Mouse (Mus musculus) lung, embryonic 15.5 days (tissue): ENCODE results near the gene Podnl1. TPM values are rescaled to one million over a fixed set of nuclear protein-coding genes. Genes with fewer than 3 reads are reported as not detected.

Experiments used
- ATAC-seq: fragments of 200-750 bp; cut with Nextera tagmentation; 2 replicates; pipeline ENCODE4 v1.8.0; 2017; ENCODE audit warnings: moderate number of reproducible peaks, borderline replicate concordance; ENCODE audit not compliant: low FRiP score, low TSS enrichment; ENCODE audit errors: extremely low read depth
- H3K27ac ChIP-seq: fragments of 300-500 bp; sonication (generic); 2 replicates; pipeline ENCODE4 v1.5.1; 2015; ENCODE audit warnings: moderate library complexity, mild to moderate bottlenecking, inconsistent platforms
- H3K27me3 ChIP-seq: fragments of 300-500 bp; sonication (generic); 2 replicates; pipeline ENCODE4 v1.6.1; 2015; ENCODE audit warnings: inconsistent platforms
- H3K36me3 ChIP-seq: fragments of 300-500 bp; sonication (generic); 2 replicates; pipeline ENCODE4 v1.6.1; 2015; ENCODE audit warnings: inconsistent platforms
- H3K4me1 ChIP-seq: fragments of 300-500 bp; sonication (generic); 2 replicates; pipeline ENCODE4 v1.6.1; 2015; ENCODE audit warnings: inconsistent platforms
- H3K4me2 ChIP-seq: fragments of 300-500 bp; sonication (generic); 2 replicates; pipeline ENCODE4 v1.6.1; 2015; ENCODE audit warnings: inconsistent platforms, mild to moderate bottlenecking, moderate library complexity
- H3K4me3 ChIP-seq: fragments of 300-500 bp; sonication (generic); 2 replicates; pipeline ENCODE4 v1.5.1; 2015; ENCODE audit warnings: mild to moderate bottlenecking, inconsistent platforms
- H3K9ac ChIP-seq: fragments of 300-500 bp; sonication (generic); 2 replicates; pipeline ENCODE4 v1.6.1; 2015; ENCODE audit warnings: inconsistent platforms
- H3K9me3 ChIP-seq: fragments of 300-500 bp; sonication (generic); 2 replicates; pipeline ENCODE4 v1.6.1; 2016; ENCODE audit warnings: inconsistent platforms
- WGBS: fragments of 180-500 bp; shearing (Covaris S2); methylation state at CpG from one replicate; pipeline ENCODE4 v1.1.7; 2015; 5-methylcytosine and 5-hydroxymethylcytosine counted together
- polyA plus RNA-seq: library from polyadenylated mRNA; unstranded; fragments of >200 nt; fragmentation: Nextera tagmentation; extraction: Ambion mirVana; gene quantifications from 2 replicates; pipeline ENCODE4 v1.2.1, GENCODE M21; 2015

The Podnl1 gene
- 0.16 and 0.36 TPM in 2 replicates for polyA plus RNA-seq

GRCm38 (mm10) chr8:84125656-84126055 lies at the start of gene Podnl1:
Gene Podnl1 (plus strand): TSS chr8:84125989.
- no peak within 1 kb of the TSS for H3K4me2 ChIP-seq
- H3K36me3 ChIP-seq: no peaks in the 10 kb centered on the region
- 44% methylated on average over 9 of the region's 9 CpGs for WGBS
- H3K4me3 ChIP-seq: no peak within 1 kb of the TSS
- peak; percentile 53; the same call in 1 of the 2 replicates for ATAC-seq
- peaks cover 11% of the 10 kb centered on the region for H3K4me1 ChIP-seq
- H3K27me3 ChIP-seq: no peaks in the 10 kb centered on the region
- H3K27ac ChIP-seq: no peak within 1 kb of the TSS
- no peaks in the 10 kb centered on the region for H3K9me3 ChIP-seq
- no peak within 1 kb of the TSS for H3K9ac ChIP-seq

GRCm38 (mm10) chr8:84076412-84076811 lies 49.4 kb upstream of the Podnl1 start:
- Histone ChIP-seq H3K4me3 (no peak overlapping the region), H3K36me3 (peaks cover 21% of the 10 kb centered on the region), H3K9me3 (no peaks in the 10 kb centered on the region), H3K27me3 (no peaks in the 10 kb centered on the region), H3K4me1 (peaks cover 19% of the 10 kb centered on the region; the same call in 1 of the 2 replicates), H3K27ac (no peak overlapping the region), H3K4me2 (no peak overlapping the region), H3K9ac (no peak overlapping the region)
- ATAC-seq: no peak
- WGBS: 85% methylated on average over 1 of the region's 1 CpGs

GRCm38 (mm10) chr8:84076849-84077248 lies 48.9 kb upstream of the Podnl1 start:
- WGBS: 73% methylated on average over 3 of the region's 3 CpGs
- ATAC-seq: no peak
- Histone ChIP-seq H3K27ac (no peak overlapping the region), H3K4me3 (no peak overlapping the region), H3K27me3 (no peaks in the 10 kb centered on the region), H3K36me3 (peaks cover 21% of the 10 kb centered on the region), H3K9me3 (no peaks in the 10 kb centered on the region), H3K4me2 (no peak overlapping the region), H3K4me1 (peaks cover 16% of the 10 kb centered on the region; the same call in 1 of the 2 replicates), H3K9ac (no peak overlapping the region)

GRCm38 (mm10) chr8:84079206-84079605 lies 46.6 kb upstream of the Podnl1 start:
- Histone ChIP-seq H3K4me1 (peaks cover 10% of the 10 kb centered on the region; the same call in 1 of the 2 replicates), H3K4me3 (no peak overlapping the region), H3K36me3 (peaks cover 43% of the 10 kb centered on the region), H3K4me2 (no peak overlapping the region), H3K27me3 (no peaks in the 10 kb centered on the region), H3K9ac (no peak overlapping the region), H3K9me3 (no peaks in the 10 kb centered on the region), H3K27ac (no peak overlapping the region)
- ATAC-seq: no peak
- WGBS: 44% methylated on average over 5 of the region's 5 CpGs

- Histone ChIP-seq H3K9me3 (no peaks in the 10 kb centered on the region), H3K27ac (no peak overlapping the region), H3K4me1 (peaks cover 6% of the 10 kb centered on the region; the same call in 1 of the 2 replicates), H3K36me3 (peaks cover 72% of the 10 kb centered on the region), H3K4me2 (no peak overlapping the region), H3K27me3 (no peaks in the 10 kb centered on the region), H3K4me3 (no peak overlapping the region), H3K9ac (no peak overlapping the region)
- WGBS: 27% methylated on average over 8 of the region's 8 CpGs
- ATAC-seq: no peak
Measured at GRCm38 (mm10) chr8:84083829-84084241, 42.0 kb upstream of the Podnl1 start.

- Histone ChIP-seq H3K4me1 (peaks cover under 1% of the 10 kb centered on the region; the same call in 1 of the 2 replicates), H3K4me3 (no peak overlapping the region), H3K27me3 (no peaks in the 10 kb centered on the region), H3K27ac (no peak overlapping the region), H3K9me3 (no peaks in the 10 kb centered on the region), H3K9ac (no peak overlapping the region), H3K4me2 (no peak overlapping the region), H3K36me3 (peaks cover 74% of the 10 kb centered on the region)
- 61% methylated on average over 42 of the region's 42 CpGs for WGBS
- ATAC-seq: no peak
Measured at GRCm38 (mm10) chr8:84084341-84085115, 41.3 kb upstream of the Podnl1 start.

DNA sequence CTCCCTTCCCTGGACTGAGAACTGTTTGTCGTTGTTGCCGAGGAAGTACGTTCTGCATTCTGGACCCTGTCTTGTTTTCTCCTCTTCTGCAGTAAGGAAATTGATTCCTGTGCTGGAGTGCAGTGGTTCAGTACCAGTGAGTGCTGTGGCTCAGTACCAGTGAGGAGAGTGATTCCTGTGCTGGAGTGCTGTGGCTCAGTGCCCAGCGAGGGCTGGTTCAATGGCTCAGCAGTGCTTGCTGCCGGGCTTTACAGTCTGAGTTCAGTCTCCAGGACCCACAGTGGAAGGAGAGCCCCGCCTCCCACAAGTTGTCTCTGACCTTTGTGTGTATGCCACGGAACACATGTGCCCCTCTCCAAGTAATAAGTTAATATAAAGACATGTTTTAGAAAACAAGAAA lies 38.6 kb upstream of the Podnl1 start:
- H3K27ac ChIP-seq: no peak overlapping the region
- no peak overlapping the region for H3K4me3 ChIP-seq
- no peak overlapping the region for H3K9ac ChIP-seq
- no peaks in the 10 kb centered on the region for H3K9me3 ChIP-seq
- no peaks in the 10 kb centered on the region for H3K4me1 ChIP-seq
- H3K27me3 ChIP-seq: no peaks in the 10 kb centered on the region
- ATAC-seq: no peak
- no peak overlapping the region for H3K4me2 ChIP-seq
- WGBS: 82% methylated on average over 7 of the region's 7 CpGs
- H3K36me3 ChIP-seq: peaks cover 73% of the 10 kb centered on the region

DNA sequence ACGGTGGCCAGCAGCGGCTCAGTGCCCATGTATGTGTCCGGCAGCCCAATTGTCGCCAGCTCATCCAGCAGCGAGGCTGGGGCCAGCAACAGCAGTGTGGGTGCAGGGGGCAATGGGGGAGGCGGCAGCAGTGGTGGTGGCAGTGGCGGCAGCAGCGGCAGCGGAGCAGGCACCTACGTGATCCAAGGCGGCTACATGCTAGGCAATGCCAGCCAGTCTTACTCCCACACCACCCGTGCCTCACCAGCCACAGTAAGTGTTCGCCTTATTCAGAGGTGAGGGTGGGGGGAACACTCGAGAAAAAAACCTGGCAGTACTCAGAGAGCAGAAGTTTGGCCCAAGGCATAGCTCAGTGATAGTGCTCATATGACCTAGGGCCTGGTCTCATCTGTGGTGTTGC lies 38.0 kb upstream of the Podnl1 start:
- H3K27me3 ChIP-seq: no peaks in the 10 kb centered on the region
- no peak overlapping the region for H3K4me3 ChIP-seq
- no peaks in the 10 kb centered on the region for H3K9me3 ChIP-seq
- H3K4me2 ChIP-seq: no peak overlapping the region
- H3K4me1 ChIP-seq: no peaks in the 10 kb centered on the region
- no peak overlapping the region for H3K27ac ChIP-seq
- 94% methylated on average over 14 of the region's 14 CpGs for WGBS
- H3K36me3 ChIP-seq: peaks cover 73% of the 10 kb centered on the region
- no peak overlapping the region for H3K9ac ChIP-seq
- ATAC-seq: no peak

DNA sequence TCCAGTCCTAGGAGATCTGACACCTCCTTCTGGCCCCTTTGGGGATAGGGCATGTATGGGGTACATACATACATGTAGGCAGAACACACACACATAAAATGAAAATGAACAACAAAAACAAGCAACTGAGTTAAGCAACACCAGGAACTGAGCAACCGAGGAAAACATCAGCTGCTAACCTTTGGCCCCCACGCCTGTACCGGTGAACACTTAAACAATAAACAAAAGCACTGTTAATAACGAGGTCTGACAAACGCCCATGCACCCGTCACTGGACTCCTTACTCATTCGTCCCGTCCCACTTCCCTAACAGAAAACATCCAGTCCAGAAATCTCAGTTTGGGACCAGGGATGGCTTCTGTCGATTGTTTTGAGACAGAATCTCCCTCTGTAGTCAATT lies 36.5 kb upstream of the Podnl1 start:
- peaks cover 72% of the 10 kb centered on the region for H3K36me3 ChIP-seq
- 70% methylated on average over 9 of the region's 9 CpGs for WGBS
- no peaks in the 10 kb centered on the region for H3K9me3 ChIP-seq
- no peak overlapping the region for H3K4me2 ChIP-seq
- no peaks in the 10 kb centered on the region for H3K4me1 ChIP-seq
- H3K27ac ChIP-seq: no peak overlapping the region
- no peaks in the 10 kb centered on the region for H3K27me3 ChIP-seq
- H3K9ac ChIP-seq: no peak overlapping the region
- ATAC-seq: no peak
- H3K4me3 ChIP-seq: no peak overlapping the region

DNA sequence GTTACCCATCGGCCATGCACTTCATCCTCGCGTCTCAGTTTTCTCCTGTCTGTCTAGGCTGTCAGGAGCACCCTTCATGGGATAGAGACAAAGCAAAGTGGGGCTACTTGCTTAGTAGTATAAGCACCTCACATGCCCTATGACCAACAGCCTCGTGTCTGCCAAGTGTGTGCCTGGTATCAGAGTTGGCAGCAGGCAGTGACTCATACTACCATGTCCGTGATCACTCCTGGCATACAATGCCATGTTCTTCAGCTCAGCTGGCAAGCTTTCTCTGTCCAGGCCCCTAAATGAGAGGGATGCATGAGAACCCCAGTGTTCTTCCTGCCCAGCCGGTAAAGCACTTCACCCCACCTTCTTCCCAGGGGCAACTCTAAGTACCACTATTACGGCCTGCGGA lies 35.2 kb upstream of the Podnl1 start:
- ATAC-seq: no peak
- peaks cover 74% of the 10 kb centered on the region for H3K36me3 ChIP-seq

DNA sequence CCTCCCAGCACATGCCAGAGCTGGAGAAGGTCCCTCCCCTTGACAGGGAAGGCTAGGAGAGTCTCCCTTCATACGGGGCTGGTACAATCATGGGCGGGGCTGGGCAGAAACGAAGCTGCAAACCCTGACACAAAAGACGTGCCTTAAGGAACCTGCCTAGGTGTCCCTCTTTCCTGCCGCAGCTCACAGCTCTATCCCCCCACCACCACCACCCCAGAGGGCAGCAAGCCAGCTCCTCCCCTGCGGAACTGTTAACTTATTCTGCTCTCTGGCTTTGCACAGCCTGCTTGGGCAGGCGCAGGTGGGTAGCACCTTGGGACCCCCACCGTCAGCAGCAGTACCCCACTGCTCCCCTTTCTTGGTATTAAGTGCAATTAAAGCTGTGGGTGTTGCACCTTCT lies 29.7 kb upstream of the Podnl1 start:
- Histone ChIP-seq H3K27me3 (no peaks in the 10 kb centered on the region), H3K9ac (no peak overlapping the region), H3K36me3 (peaks cover 79% of the 10 kb centered on the region), H3K27ac (no peak overlapping the region), H3K4me3 (no peak overlapping the region), H3K4me1 (no peaks in the 10 kb centered on the region), H3K9me3 (no peaks in the 10 kb centered on the region), H3K4me2 (no peak overlapping the region)
- ATAC-seq: no peak
- 66% methylated on average over 8 of the region's 8 CpGs for WGBS

More for the DNA sequence above, 35.2 kb upstream of the Podnl1 start:
- H3K27me3 ChIP-seq: no peaks in the 10 kb centered on the region
- no peaks in the 10 kb centered on the region for H3K9me3 ChIP-seq
- no peak overlapping the region for H3K9ac ChIP-seq
- no peaks in the 10 kb centered on the region for H3K4me1 ChIP-seq
- H3K27ac ChIP-seq: no peak overlapping the region
- no peak overlapping the region for H3K4me3 ChIP-seq
- 87% methylated on average over 8 of the region's 8 CpGs for WGBS
- H3K4me2 ChIP-seq: no peak overlapping the region

DNA sequence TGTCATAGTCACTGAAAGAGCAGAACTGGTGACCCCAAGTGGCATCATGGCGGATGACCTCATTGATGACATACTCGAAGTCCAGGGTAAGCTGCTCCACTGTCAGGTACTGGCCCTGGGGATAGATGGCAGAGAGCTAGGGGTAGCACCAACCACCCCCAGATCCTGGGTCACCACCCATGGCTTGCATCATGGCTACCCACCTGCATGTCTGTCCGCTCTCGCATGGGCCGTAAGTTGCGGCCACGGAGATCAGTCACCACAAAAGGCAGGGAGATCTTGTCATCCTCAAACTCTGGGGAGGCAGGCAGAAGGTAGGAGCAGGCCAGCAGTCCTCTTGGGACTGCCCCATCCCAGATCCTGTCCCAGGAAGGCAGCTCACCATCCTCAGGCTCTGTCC lies 27.4 kb upstream of the Podnl1 start:
- Histone ChIP-seq H3K4me1 (peaks cover 6% of the 10 kb centered on the region), H3K4me3 (no peak overlapping the region), H3K36me3 (peaks cover 77% of the 10 kb centered on the region), H3K4me2 (no peak overlapping the region), H3K27ac (no peak overlapping the region), H3K9ac (no peak overlapping the region), H3K27me3 (no peaks in the 10 kb centered on the region), H3K9me3 (no peaks in the 10 kb centered on the region)
- no peak for ATAC-seq
- 91% methylated on average over 7 of the region's 7 CpGs for WGBS
